Mouse (Mus musculus): ENCODE data around the gene Alpi.

The Alpi gene

DNA sequence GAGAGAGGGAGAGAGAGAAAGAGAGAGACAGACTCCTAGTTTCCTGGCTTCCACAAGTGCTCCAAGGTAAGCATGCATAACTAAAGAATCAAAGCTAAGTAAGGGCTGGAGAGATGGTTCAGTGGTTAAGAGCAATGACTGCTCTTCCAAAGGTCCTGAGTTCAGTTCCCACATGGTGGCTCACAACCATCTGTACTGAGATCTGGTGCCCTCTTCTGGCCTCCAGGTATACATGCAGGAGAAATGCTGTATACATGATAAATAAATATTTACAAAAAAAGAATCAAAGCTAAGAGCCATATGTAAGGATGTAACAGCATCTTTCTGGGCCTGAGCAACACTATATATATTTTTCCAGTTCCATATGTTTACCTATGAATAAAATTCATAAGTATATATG, 40.5 kb downstream of the Alpi start:
- no peak for DNase-seq (ENCODE audit: extremely low read depth, low read depth, low spot score)

DNA sequence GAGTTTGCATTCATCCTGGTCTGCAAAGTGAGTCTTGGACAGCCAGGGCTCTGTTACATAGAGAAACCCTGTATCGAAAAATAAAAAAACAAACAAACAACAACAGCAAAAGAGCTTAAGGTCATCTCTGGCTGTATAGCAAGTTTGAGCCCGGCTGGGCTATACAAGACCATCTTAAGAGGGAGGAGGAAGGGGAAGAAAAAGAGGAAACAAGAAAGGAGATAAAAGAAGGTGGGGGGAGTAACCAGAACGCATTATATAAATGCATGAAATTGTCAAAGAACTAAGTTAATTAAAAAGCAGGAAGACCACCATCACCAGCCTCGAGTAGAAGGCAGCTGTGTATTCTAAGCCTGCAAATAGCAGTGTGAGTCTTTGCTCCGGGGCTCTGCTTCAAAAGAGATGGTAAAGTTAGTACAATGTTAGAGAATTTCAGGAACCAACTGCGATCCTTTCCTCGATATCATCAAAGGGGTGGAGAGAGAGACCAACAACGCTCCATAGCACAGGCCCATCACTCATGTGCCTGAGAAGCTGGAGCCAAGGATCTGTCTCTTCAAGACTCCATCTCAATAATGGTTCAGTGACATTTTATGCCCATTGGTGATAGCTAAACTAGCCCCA, 42.3 kb downstream of the Alpi start:
- no peak for DNase-seq (ENCODE audit: extremely low read depth, low read depth, low spot score)

DNA sequence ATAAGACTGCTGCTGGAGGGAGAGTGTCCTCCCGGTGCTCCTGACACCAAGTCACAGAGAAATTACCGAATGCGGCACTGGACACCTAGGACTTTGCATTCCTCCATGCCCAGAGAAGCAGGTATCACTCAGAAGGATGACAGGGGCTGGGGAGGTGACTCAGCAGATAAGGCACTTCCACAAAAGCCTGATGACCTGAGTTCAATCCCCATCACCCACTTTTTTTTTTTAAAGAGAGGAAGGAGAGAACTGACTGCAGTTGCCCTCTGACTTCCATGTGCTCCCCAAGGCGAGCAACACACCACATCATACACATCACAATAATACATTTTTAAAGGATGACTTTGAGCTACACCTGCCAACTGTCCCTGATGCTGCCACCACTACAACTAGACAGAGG, 44.3 kb downstream of the Alpi start:
- no peak for DNase-seq (ENCODE audit: extremely low read depth, low read depth, low spot score)

DNA sequence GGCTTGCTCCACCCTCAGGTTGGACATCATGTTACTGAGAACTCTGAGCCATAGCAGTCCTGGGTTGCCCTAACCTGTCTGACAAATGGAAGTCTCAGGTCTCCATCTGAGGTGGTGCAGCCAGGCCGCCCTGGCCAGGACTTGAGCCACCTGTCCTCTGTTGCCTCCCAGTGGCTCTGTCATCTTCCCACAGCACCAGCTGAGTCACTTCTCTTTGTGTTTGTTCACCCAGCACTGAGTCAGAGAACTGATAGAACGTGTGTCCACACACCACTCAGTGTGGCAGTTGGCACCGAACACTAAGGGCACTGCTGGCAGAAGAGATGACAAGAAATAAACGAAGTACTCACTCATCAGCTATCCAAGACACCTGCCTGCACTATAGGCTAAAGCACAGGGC, 50.0 kb downstream of the Alpi start:
- DNase-seq (ENCODE audit: extremely low read depth, low read depth, low spot score) = no peak

DNA sequence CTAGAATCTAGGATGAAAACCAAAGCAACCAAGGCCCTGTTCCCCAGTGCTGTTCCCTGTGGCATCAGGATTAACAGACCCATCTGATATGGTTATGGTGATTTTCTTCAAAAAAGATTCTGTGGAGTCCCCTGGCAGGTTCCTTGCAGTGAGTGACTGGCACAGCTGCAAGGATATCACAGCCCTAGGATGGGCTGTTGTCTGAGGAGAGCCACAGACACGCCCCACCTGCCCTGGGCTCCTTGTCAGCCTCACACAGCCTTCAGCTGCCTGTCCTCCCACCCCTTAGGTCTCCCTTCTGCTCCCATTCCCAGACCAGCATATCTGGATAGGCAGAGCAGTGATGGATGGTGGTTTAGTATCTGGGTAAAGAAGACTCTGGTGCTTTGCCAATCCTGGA, 50.7 kb downstream of the Alpi start:
- no peak for DNase-seq (ENCODE audit: extremely low read depth, low read depth, low spot score)

DNA sequence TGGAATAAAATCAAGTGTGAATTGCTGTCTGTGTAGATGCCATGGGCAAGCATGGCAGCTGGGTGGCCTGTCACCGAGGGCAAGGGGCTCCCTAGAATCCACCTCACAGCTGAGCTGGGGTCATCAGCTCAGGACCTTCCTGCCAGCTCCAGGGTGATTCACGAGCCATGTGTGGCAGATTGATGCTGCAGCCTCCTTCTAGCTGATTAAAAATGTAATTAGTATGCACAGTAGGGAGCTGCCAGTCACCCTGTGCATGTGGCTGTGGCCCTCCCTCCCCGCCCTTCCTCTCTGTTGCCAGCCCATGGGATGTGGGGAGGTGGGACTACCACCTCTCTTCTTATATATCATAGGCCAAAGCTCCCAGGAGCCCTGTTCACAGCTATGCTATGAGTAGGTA, 51.3 kb downstream of the Alpi start:
- DNase-seq (ENCODE audit: extremely low read depth, low read depth, low spot score) = no peak
